Mouse (Mus musculus) monocyte, adult 5-6 weeks (primary cell): ENCODE data around the gene Trim40. TPM values are rescaled to one million over a fixed set of nuclear protein-coding genes. Genes with fewer than 3 reads are reported as not detected.

Source experiments
- ATAC-seq: fragments of 153-309, 156-312 bp; replicated peaks from 2 replicates; pipeline ENCODE4 v1.8.0; 2017; ENCODE audit warnings: mild to moderate bottlenecking; ENCODE audit not compliant: low TSS enrichment, insufficient number of reproducible peaks, severe bottlenecking, poor library complexity, low FRiP score
- total RNA-seq: library from RNA; stranded (forward); fragments of 200-1000, 200-491, 200-594 nt; gene quantifications from 3 replicates; pipeline ENCODE4 v1.2.3, GENCODE M21; 2017

Gene Trim40
- total RNA-seq, 1 experiment from 2014 or later: not detected

GRCm38 (mm10) chr17:36851200-36851599 lies 38.7 kb downstream of the Trim40 start:
- ATAC-seq: no peak

GRCm38 (mm10) chr17:36849992-36850391 lies 39.9 kb downstream of the Trim40 start:
- ATAC-seq: no peak

- no peak for ATAC-seq
Measured at GRCm38 (mm10) chr17:36848911-36849310, 41.0 kb downstream of the Trim40 start.

GRCm38 (mm10) chr17:36844725-36845124 lies 45.2 kb downstream of the Trim40 start:
- no peak for ATAC-seq

- ATAC-seq: no peak
Measured at GRCm38 (mm10) chr17:36844286-36844719, 45.6 kb downstream of the Trim40 start.

GRCm38 (mm10) chr17:36843696-36844095 lies 46.2 kb downstream of the Trim40 start:
- no peak for ATAC-seq

- ATAC-seq: no peak
Measured at GRCm38 (mm10) chr17:36840961-36841445, 48.9 kb downstream of the Trim40 start.

GRCm38 (mm10) chr17:36839931-36840330 lies 50.0 kb downstream of the Trim40 start:
- ATAC-seq: no peak

- no peak for ATAC-seq
Measured at GRCm38 (mm10) chr17:36839001-36839400, 50.9 kb downstream of the Trim40 start.

GRCm38 (mm10) chr17:36836874-36837647 lies 52.9 kb downstream of the Trim40 start, which contains the start of gene Trim26:
Gene Trim26, plus strand, starts transcription at chr17:36837134.
- ATAC-seq: peak; percentile 98

- no peak; the same call in 1 of the 2 replicates for ATAC-seq
Measured at GRCm38 (mm10) chr17:36836427-36836812, 53.5 kb downstream of the Trim40 start.

- ATAC-seq: no peak; the same call in 1 of the 2 replicates
Measured at GRCm38 (mm10) chr17:36835591-36836426, 54.1 kb downstream of the Trim40 start.

GRCm38 (mm10) chr17:36832694-36833093 lies 57.2 kb downstream of the Trim40 start:
- no peak for ATAC-seq

Other genes starting within 250 kb of the Trim40 start
- gene H2-M9, start 247.5 kb downstream of the Trim40 start, total RNA-seq: not detected in 3 replicates
- not detected in 3 replicates for gene H2-M1, start 217.9 kb downstream of the Trim40 start, total RNA-seq
- not detected in 3 replicates for gene H2-M10.5, start 117.2 kb downstream of the Trim40 start, total RNA-seq
- not detected in 3 replicates for gene H2-M10.6, start 78.0 kb downstream of the Trim40 start, total RNA-seq
- 45.2 to 61.6 TPM (median 45.5 TPM) in 3 replicates for gene Trim26, start 53.0 kb downstream of the Trim40 start, total RNA-seq
- gene Trim15, start 22.9 kb downstream of the Trim40 start, total RNA-seq: not detected in 3 replicates
- 0.49 to 16.6 TPM (median 11.1 TPM) in 3 replicates for gene Trim10, start 20.5 kb downstream of the Trim40 start, total RNA-seq
- gene Trim31, start 8.0 kb upstream of the Trim40 start, total RNA-seq: not detected in 3 replicates
- 2.6 TPM in 1 of 3 replicates, not detected in the others for gene Rnf39, start 52.8 kb upstream of the Trim40 start, total RNA-seq
- 41.5 to 96.1 TPM (median 79.2 TPM) in 3 replicates for gene Ppp1r11, start 61.6 kb upstream of the Trim40 start, total RNA-seq
- gene Znrd1, start 68.4 kb upstream of the Trim40 start, total RNA-seq: 28.2 to 45.0 TPM (median 30.5 TPM) in 3 replicates
- 1.1 to 4.4 TPM (median 3.4 TPM) in 3 replicates for gene Znrd1as, start 68.5 kb upstream of the Trim40 start, total RNA-seq
- not detected in 3 replicates for gene 2410137M14Rik, start 91.1 kb upstream of the Trim40 start, total RNA-seq
- gene H2-M5, start 99.4 kb upstream of the Trim40 start, total RNA-seq: not detected in 3 replicates
- 0.64 to 3.4 TPM in 2 of 3 replicates, not detected in the other for gene Zfp57, start 111.0 kb upstream of the Trim40 start, total RNA-seq
- gene Mog, start 133.3 kb upstream of the Trim40 start, total RNA-seq: not detected in 3 replicates
- gene Gabbr1, start 155.8 kb upstream of the Trim40 start, total RNA-seq: 20.1 to 24.2 TPM (median 24.1 TPM) in 3 replicates
- gene Olfr90, start 198.4 kb upstream of the Trim40 start, total RNA-seq: not detected in 3 replicates
- not detected in 3 replicates for gene Olfr91, start 208.2 kb upstream of the Trim40 start, total RNA-seq
- gene Olfr92, start 230.0 kb upstream of the Trim40 start, total RNA-seq: 0.48 TPM in 1 of 3 replicates, not detected in the others